Mouse (Mus musculus): ENCODE measurements around the gene Zscan10.

The Zscan10 gene

GRCm38 (mm10) chr17:23651363-23651762, 50.7 kb downstream of the Zscan10 start:
- no peak for DNase-seq (ENCODE audit: low read depth, low spot score)

GRCm38 (mm10) chr17:23653324-23653723, 52.7 kb downstream of the Zscan10 start:
- no peak for DNase-seq (ENCODE audit: low read depth, low spot score)

GRCm38 (mm10) chr17:23654001-23654400, 53.3 kb downstream of the Zscan10 start:
- no peak for DNase-seq (ENCODE audit: low read depth, low spot score)

- DNase-seq (ENCODE audit: low read depth, low spot score): no peak
These were observed 53.8 kb downstream of the Zscan10 start for GRCm38 (mm10) chr17:23654410-23654809.

GRCm38 (mm10) chr17:23658450-23658849, 57.8 kb downstream of the Zscan10 start:
- DNase-seq (ENCODE audit: low read depth, low spot score): no peak

GRCm38 (mm10) chr17:23660117-23660875, 59.6 kb downstream of the Zscan10 start, which contains the start of gene Bicdl2:
TSS of gene Bicdl2 (plus strand) at chr17:23660506.
- peak; percentile 81 for DNase-seq (ENCODE audit: low read depth, low spot score)

Data from R1 (cell line).